Mouse (Mus musculus): ENCODE results near the gene Pfkl.
"Not testable (repeated sequence)": the region's sequence is repeated elsewhere in the genome, so short reads cannot be mapped to it uniquely, and the experiment has no call there.

The Pfkl gene

DNA sequence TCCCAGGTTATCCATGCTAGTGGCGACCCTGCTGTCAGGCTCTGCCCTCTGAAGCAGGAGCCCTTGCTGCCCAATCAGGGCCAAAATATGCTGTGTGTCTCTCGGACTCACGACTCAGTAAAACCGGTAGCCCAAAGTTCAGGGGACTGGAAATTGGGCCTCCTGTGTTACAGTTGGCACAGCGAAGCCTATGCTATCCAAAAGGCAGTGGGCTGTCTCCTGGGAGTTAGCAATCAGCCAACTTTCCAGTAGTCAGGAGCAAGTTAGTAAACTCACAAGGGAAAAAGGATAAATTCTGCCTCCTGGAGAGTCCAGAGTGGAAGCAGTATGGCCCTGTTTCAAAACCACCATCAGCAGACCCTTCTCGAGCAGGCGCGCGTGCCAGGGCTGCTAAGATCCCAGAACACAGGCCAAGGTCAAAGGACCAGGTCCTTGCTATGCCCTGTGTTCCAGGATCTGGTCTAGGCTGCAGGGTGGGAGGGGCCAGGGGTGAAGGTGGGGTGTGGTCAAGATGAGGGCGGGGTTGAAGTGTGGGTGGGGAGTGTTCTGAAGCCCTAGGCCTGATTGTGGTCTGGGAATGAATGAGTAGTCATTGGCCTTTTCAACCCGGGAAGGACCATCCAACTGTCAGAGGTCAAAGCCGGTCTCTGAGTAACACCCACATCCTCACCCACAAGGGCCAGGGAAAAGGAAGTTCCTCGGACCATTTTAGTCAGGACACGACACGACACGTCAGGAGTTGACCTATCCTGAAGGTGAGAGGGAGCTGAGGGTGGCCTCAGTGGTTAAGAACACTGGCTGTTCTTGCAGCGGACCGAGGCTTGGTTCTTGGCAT lies 3.0 kb upstream of the Pfkl start:
- no peak for DNase-seq (ENCODE audit: low spot score)

GRCm38 (mm10) chr10:78011116-78011515 lies 1.2 kb upstream of the Pfkl start:
- DNase-seq (ENCODE audit: low spot score): not testable (repeated sequence)

DNA sequence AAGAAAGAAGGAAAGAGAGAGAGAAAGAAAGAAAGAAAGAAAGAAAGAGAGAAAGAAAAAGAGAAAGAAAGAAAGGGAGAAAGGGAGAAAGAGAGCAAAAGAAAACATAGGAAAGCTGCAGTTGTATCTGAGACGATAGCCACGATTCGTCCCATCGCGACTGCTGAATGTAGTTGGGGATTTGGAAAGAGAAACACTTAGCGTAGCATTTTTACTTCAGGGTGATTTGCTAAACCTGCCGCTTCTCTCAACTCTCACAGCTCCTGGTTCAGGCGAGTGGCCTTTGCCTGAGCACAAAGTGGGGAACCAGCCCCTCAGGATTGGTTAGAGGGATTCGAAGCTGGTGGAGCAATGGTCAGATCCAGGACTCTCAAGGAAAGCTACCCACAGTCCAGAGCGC lies 452 bp upstream of the Pfkl start:
- no peak for DNase-seq (ENCODE audit: low spot score)

DNA sequence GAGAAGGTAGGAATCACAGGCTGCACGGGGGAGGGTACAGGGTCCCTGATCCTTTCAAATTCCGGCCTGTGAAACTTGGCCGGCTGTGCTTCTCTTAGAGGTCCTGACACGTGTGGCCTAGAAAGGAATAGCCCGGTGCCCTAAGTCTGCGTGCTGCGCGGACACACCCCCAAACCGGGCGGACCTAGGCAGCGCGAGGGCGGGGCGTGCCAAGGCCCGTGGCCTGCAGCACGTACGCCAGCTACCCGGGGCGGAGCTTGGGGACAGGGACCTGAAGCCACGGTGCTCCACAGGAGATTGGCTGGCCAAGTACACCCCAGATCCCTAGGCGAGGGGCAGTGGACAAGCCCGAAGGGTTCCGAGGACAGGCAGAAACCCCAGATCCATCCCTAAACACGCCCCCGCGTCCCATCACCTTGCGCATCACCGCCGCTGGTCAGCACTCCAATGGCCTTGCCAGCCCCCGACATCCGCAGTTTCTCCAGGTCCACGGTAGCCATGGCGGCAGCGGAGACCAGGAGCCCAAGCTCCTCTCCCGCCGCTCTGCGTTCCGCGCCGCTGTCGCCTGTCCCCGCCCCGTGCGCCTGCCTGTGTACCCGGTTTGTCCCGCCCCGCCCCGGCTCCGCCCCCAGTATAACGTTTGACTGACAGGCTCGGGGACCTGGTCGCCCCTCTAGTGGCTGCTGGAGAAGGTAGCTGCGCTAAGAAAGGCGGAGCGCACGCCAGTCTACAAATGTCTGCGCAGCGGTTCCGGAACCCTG lies 519 bp downstream of the Pfkl start:
- DNase-seq (ENCODE audit: low spot score): peak; percentile 93

GRCm38 (mm10) chr10:78008169-78008568 lies 1.7 kb downstream of the Pfkl start:
- no peak for DNase-seq (ENCODE audit: low spot score)

DNA sequence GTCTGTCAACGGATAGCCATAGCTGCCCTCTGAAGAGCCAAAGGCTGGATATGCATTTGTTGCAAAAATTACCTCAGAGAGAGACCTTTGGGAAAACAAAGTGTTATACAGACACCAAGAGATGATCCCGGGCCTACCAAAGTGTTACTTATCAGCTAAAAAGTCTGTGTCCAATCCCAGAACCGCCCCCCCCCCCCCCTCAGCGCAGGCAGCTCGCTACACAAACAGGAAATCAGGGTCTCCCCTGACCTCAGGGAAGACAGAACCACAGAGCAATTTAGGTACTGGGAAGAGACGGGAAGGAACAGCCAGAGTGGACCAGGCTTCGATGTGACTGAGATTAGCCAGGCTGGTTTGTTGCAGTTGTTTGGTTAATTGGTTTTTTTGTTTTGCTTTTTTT lies 2.7 kb downstream of the Pfkl start:
- DNase-seq (ENCODE audit: low spot score): no peak

GRCm38 (mm10) chr10:78005791-78006438 lies 4.0 kb downstream of the Pfkl start:
- no peak for DNase-seq (ENCODE audit: low spot score)

- no peak for DNase-seq (ENCODE audit: low spot score)
Observed at GRCm38 (mm10) chr10:78004479-78005100, 5.3 kb downstream of the Pfkl start.

DNA sequence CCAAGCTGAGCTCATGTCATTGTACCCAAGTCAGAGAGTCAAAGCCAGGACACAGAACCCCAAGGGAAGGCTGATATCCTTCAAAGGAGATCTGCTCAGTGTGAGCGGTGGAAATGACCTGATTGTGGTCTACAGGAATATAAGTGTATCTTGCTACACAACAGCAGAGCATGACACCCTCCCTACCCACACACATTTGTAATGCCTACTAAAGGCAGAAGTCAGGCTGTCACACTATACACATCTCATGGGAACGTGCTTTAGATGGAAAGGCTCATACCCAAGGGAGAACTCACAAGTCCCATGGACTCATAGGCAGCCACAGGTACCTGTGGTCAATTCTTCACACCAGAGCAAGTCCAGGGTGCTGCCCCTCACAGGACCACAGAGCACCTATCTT lies 7.6 kb downstream of the Pfkl start:
- no peak for DNase-seq (ENCODE audit: low spot score)

- DNase-seq (ENCODE audit: low spot score): no peak
Observed at GRCm38 (mm10) chr10:78001796-78002195, 8.1 kb downstream of the Pfkl start.

DNA sequence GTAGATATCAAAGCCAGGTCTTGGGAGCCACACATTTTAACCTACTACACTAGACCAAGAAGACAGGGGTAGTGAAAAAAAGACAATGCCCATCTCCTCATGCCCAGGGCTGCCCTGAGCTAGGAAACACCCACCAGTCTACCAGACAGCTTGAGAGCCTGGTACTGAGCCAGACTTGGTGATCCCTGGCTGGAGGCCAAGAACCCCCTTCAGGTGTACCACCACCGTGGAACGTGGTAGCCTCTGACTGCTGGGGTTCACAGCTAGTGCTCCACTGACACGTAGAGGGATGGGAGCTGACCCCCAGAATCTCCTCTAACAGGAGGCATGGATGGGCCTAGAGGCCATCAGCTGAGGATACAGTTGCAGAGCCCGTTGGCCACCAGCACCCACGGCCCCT lies 9.7 kb downstream of the Pfkl start:
- DNase-seq (ENCODE audit: low spot score): no peak

- no peak for DNase-seq (ENCODE audit: low spot score)
Observed at GRCm38 (mm10) chr10:77995639-77996038, 14.2 kb downstream of the Pfkl start.

GRCm38 (mm10) chr10:77985775-77986174 lies 24.1 kb downstream of the Pfkl start:
- DNase-seq (ENCODE audit: low spot score): no peak

DNA sequence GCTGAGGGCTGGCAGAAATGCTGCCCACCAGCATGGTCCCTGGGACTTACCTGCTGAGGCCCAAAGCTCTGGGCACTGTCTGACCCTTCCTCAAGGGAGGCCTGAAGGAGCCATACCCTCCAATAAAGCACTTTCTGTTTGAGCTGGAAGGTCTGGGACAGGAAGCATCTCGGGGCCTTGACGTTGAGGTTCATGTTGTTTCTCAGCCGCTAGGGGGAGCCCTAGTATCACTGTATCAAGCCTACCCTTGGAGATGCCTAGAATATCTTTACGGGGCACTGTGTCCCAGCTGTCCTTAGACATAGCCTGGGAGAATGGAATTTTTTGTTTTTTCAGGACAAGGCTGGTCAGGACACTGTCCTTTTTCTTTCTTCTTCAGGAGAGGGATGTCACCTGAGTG lies 25.2 kb downstream of the Pfkl start:
- DNase-seq (ENCODE audit: low spot score): peak; percentile 90

DNA sequence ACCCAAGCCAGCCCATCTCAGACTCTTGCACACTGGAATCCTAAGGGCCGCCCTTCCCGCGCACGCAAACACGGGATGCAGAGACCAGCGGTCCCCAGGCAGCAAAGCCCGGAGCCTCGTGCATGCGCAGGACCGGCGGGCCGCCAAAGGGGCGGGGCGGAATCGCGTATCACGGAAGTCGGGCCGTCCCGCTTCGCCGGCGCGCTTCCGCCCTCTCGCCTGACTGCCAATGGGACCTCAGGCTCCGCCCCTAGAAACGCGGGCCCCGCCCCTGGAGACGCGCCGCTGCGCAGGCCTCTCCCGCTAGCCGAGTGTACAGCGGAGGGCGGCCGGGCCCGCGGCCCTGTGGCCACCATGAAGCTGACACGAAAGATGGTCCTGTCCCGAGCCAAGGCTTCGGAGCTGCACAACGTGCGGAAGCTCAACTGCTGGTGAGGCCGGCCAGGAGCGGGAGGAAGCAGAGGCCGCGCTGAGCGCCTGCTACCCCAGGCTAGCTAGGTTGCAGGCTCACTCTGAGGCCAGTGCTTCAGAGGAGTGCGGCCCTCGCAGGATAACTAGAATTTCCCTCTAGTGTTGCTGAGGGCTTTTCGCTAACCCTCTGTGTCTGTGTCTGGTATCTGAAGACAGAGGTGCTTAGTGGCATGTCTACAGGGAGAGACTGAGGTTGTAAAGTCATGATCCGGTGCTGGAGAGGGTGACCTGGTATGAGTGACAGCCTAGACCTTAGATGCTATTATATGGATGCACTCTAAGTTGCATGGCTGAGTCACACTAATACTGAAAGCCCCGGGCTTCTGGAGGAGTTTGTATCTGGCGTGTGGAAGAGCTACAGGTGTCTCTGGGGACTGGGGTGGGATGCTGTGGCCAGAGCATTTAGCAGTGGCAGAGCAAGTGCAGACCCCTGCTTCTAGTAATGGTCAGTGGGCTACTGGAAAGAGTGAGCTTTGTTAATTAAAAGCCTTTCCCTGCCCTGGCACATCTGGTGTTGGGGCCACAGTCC lies 31.2 kb downstream of the Pfkl start, which contains the start of gene 1810043G02Rik:
Gene 1810043G02Rik (plus strand): TSS at position 174 of the 1,000 bp plus-strand sequence.
- DNase-seq (ENCODE audit: low spot score): peak; percentile 99

DNA sequence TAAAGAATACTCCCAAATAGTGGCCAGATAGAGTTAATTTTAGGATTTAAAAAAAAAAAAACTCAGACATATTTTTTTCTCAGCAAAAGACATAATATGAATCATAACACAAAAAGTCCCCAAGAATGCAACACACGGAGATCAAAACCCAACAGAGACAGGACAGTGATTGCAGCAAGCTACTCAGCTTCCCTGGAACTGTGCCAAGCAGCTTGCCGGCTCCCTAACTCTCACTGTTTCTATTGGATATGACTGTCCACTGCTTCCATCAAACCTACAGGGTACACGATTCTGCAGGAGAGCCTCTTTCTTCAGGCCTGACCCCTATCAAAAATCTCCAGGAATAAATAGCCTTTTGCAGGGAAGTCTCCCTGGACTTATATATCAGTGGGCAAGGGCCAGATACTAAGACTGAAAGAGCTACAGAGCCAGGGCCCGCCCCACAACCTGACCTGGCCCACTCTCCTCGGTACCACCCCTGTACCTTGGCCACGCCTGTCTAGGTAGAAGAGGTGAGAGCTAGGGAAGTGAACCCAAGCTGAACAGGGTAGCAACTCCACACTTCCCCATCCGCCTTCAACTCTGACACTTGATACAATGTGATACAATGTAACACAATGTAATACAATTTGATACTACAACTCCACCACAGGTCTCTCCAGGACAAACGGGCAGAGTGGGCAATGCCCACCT lies 33.3 kb downstream of the Pfkl start:
- DNase-seq (ENCODE audit: low spot score): no peak

- DNase-seq (ENCODE audit: low spot score): no peak
Observed at GRCm38 (mm10) chr10:77975653-77976052, 34.2 kb downstream of the Pfkl start.

- no peak for DNase-seq (ENCODE audit: low spot score)
Observed at GRCm38 (mm10) chr10:77974811-77975210, 35.1 kb downstream of the Pfkl start.

DNA sequence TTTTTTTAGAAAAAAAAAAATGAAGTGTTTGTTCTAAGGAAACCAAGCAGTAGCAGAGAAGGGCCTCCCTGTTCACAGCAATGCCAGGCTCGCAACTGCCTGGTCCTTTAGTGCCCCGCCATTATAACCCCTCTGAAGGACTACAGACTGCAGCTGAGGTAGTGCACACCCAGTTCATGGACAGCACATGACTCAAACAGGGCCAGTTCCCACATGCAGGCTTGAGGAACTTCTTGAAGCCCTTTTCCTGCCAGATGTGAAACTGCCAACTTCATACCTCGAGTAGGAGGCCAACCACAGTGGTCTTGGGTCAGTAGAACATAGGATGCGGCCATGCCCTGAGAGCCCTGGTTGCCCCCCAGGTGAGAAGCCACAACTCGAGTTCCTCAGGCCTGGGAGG lies 35.6 kb downstream of the Pfkl start:
- DNase-seq (ENCODE audit: low spot score): no peak
